ENCODE assay signal across 26 mouse cellular contexts in the genomic region with DNA sequence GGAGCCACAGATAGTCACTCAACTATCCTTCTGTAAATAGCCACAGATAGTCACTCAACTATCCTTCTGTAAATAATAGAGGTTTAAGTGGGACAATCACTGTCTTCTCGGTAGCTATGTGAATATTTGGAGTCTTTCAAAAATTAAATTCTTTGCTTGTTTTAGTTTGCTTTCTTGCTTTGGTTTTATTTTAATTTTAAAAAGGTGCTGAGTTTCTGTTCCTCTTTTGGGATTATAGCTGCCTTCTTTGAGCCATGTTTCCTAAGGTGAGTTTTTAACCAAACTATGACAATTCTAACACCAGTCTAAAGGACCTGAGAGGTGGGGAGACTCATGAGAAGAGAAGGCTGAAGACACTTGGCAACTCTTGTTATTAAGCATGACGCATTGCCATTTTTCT. TPM values are rescaled to one million over a fixed set of nuclear protein-coding genes. Genes with fewer than 3 reads are reported as not detected.
"Had no signal": no experiment of that assay in that cellular context is flagged by ENCODE, and none has a peak within 500 bp of the region (broad histone marks: within the 10 kb centered on the region; RNA-seq: fewer than 3 reads in every experiment).

No protein-coding gene starts in this region.

- H3K9ac ChIP-seq: embryonic facial prominence, embryonic 12.5 days; embryonic facial prominence, embryonic 13.5 days; embryonic facial prominence, embryonic 15.5 days; forebrain, embryonic 12.5 days; forebrain, embryonic 13.5 days; forebrain, embryonic 15.5 days; forebrain, postnatal 0 days had no signal

- H3K4me1 ChIP-seq: embryonic facial prominence, embryonic 10.5 days; embryonic facial prominence, embryonic 12.5 days; embryonic facial prominence, embryonic 13.5 days; embryonic facial prominence, embryonic 15.5 days; forebrain, embryonic 10.5 days; forebrain, embryonic 12.5 days; forebrain, embryonic 13.5 days; forebrain, embryonic 15.5 days had no signal

- H3K4me2 ChIP-seq: embryonic facial prominence, embryonic 12.5 days; embryonic facial prominence, embryonic 13.5 days; embryonic facial prominence, embryonic 15.5 days; forebrain, embryonic 12.5 days; forebrain, embryonic 13.5 days; forebrain, embryonic 15.5 days had no signal

- H3K4me3 ChIP-seq: embryonic facial prominence, embryonic 10.5 days; embryonic facial prominence, embryonic 12.5 days; embryonic facial prominence, embryonic 13.5 days; embryonic facial prominence, embryonic 15.5 days; erythroblast, embryonic 14.5 days; forebrain, embryonic 10.5 days; forebrain, embryonic 12.5 days; forebrain, embryonic 13.5 days; forebrain, embryonic 15.5 days; gastrocnemius, adult 2 months; heart, adult 2 months had no signal

- H3K27me3 ChIP-seq: embryonic facial prominence, embryonic 12.5 days; embryonic facial prominence, embryonic 13.5 days; embryonic facial prominence, embryonic 15.5 days; forebrain, embryonic 12.5 days; forebrain, embryonic 13.5 days; forebrain, embryonic 15.5 days had no signal

- H3K36me3 ChIP-seq: embryonic facial prominence, embryonic 10.5 days; embryonic facial prominence, embryonic 12.5 days; embryonic facial prominence, embryonic 13.5 days; embryonic facial prominence, embryonic 15.5 days; forebrain, embryonic 10.5 days; forebrain, embryonic 12.5 days; forebrain, embryonic 15.5 days had no signal

- H3K9me3 ChIP-seq: embryonic facial prominence, embryonic 10.5 days; embryonic facial prominence, embryonic 12.5 days; embryonic facial prominence, embryonic 13.5 days; embryonic facial prominence, embryonic 15.5 days; forebrain, embryonic 10.5 days; forebrain, embryonic 12.5 days; forebrain, embryonic 13.5 days; forebrain, embryonic 15.5 days had no signal

- H3K27ac ChIP-seq: embryonic facial prominence, embryonic 10.5 days; embryonic facial prominence, embryonic 12.5 days; embryonic facial prominence, embryonic 13.5 days; embryonic facial prominence, embryonic 15.5 days; forebrain, embryonic 10.5 days; forebrain, embryonic 12.5 days; forebrain, embryonic 13.5 days; forebrain, embryonic 15.5 days; gastrocnemius, adult 2 months; heart, adult 2 months had no signal

- DNase-seq: cerebellum, adult 9-11 months; cerebellum, postnatal 10 days; cerebellum, postnatal 14 days; cerebellum, postnatal 25 days; cerebellum, postnatal 36 days; embryo, embryonic 11 days; forebrain, postnatal 0 days; gastrocnemius, adult 2 months; gastrocnemius, postnatal 10 days; gastrocnemius, postnatal 14 days; gastrocnemius, postnatal 25 days; gastrocnemius, postnatal 36 days; heart, adult 11 months; heart, adult 18-20 months; heart, adult 2 months had no signal

- ATAC-seq: forebrain, embryonic 13.5 days; forebrain, embryonic 14.5 days; forebrain, embryonic 15.5 days; forebrain, embryonic 16.5 days; forebrain, postnatal 0 days had no signal

RNA-seq across cellular contexts. Expression of a gene that starts 49.7 kb away (rescaled TPM):
- polyA plus RNA-seq: erythroblast, embryonic 14.5 days had no signal
